Mouse (Mus musculus): Measurements from ENCODE around the gene Zfp553.

The Zfp553 gene

GRCm38 (mm10) chr7:127211014-127211745 is 21.7 kb upstream of the Zfp553 start:
- DNase-seq (ENCODE audit: low read depth) = no peak

- no peak for DNase-seq (ENCODE audit: low read depth)
Observed at GRCm38 (mm10) chr7:127212432-127213250, 20.2 kb upstream of the Zfp553 start.

GRCm38 (mm10) chr7:127213485-127213884 is 19.4 kb upstream of the Zfp553 start:
- peak; percentile 76 for DNase-seq (ENCODE audit: low read depth)

- DNase-seq (ENCODE audit: low read depth) = no peak
Observed at GRCm38 (mm10) chr7:127213930-127214329, 18.9 kb upstream of the Zfp553 start.

- no peak for DNase-seq (ENCODE audit: low read depth)
Observed at GRCm38 (mm10) chr7:127214521-127214920, 18.3 kb upstream of the Zfp553 start.

GRCm38 (mm10) chr7:127214981-127215871 is 17.6 kb upstream of the Zfp553 start:
- DNase-seq (ENCODE audit: low read depth) = peak; percentile 89

- DNase-seq (ENCODE audit: low read depth) = no peak
Observed at GRCm38 (mm10) chr7:127216307-127216706, 16.6 kb upstream of the Zfp553 start.

GRCm38 (mm10) chr7:127217475-127217874 is 15.4 kb upstream of the Zfp553 start:
- DNase-seq (ENCODE audit: low read depth) = no peak

GRCm38 (mm10) chr7:127217901-127218642 is 14.8 kb upstream of the Zfp553 start:
- DNase-seq (ENCODE audit: low read depth) = peak; percentile 82

- no peak for DNase-seq (ENCODE audit: low read depth)
Observed at GRCm38 (mm10) chr7:127218670-127219069, 14.2 kb upstream of the Zfp553 start.

- peak; percentile 86 for DNase-seq (ENCODE audit: low read depth)
Observed at GRCm38 (mm10) chr7:127220440-127220839, 12.4 kb upstream of the Zfp553 start.

GRCm38 (mm10) chr7:127223106-127223505 is 9.8 kb upstream of the Zfp553 start:
- DNase-seq (ENCODE audit: low read depth) = no peak

GRCm38 (mm10) chr7:127223515-127224478 is 9.1 kb upstream of the Zfp553 start:
- DNase-seq (ENCODE audit: low read depth) = no peak

GRCm38 (mm10) chr7:127224616-127225015 is 8.2 kb upstream of the Zfp553 start:
- no peak for DNase-seq (ENCODE audit: low read depth)

GRCm38 (mm10) chr7:127225147-127225995 is 7.5 kb upstream of the Zfp553 start:
- DNase-seq (ENCODE audit: low read depth) = no peak

- DNase-seq (ENCODE audit: low read depth) = peak; percentile 95
Observed at GRCm38 (mm10) chr7:127228615-127229303, 4.1 kb upstream of the Zfp553 start.

GRCm38 (mm10) chr7:127231376-127231775 is 1.5 kb upstream of the Zfp553 start:
- DNase-seq (ENCODE audit: low read depth) = no peak

GRCm38 (mm10) chr7:127231826-127232621 is 837 bp upstream of the Zfp553 start:
- no peak for DNase-seq (ENCODE audit: low read depth)
